Mouse (Mus musculus): ENCODE data around the gene Majin.

Gene Majin

DNA sequence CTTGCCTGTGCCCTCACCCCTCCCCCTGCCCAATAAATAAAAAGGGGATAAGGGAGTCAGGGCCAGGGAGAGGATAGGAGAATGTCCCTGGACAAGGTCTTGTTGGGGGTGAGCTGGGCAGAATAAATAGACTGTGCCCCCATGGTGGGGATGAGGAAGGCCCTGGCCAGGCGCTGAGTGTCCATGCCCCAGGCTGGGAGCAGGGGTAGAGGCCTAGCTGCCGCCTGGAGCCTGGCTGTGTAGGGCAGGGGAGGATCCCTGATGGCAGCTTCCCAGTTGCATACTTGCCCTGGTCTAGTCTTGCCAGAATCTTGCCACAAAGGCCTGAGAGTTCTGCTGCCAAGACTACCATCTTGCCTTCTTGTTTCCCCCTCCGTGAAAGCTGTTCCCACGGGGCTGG lies 43.7 kb downstream of the Majin start:
- no peak for DNase-seq (ENCODE audit: inconsistent ontology term)

DNA sequence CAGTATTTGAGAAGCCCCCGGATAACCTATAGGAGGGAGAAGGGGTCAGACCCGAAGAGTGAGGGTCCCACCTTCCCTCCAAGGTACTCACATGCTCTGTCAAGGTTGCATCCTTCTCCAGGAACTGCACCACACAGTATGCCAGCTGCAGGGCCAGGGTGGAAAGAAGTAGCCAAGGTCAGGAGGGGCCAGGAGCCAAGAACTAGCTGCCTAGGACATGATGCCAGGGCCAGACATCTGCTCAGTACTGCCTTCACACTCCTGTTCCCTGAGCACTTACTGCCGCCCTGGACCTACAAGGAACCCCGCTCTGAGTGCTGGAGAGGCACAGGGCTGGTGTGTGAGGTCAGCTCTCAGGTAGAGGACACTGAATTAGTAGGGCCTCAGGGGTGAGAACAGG lies 46.2 kb downstream of the Majin start:
- no peak for DNase-seq (ENCODE audit: inconsistent ontology term)

DNA sequence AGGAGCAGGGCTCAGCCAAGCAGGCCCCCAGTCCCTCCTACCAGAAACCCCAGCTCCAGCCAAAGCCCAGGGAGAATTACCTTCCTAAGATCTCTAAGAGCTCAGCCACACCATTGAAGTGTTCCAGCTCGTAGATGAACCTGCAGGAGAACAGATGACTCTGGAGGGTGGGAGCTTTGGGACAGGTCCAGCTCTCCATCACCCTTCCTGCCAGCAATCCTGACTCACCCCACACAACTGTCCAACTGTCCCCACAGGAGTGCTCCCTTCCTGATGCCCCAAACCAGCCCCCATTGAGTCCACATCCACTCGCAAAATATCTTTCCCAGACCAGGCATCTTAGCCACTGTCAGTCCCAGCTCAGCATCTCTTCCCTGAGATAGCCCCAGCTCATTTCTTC lies 46.8 kb downstream of the Majin start:
- DNase-seq (ENCODE audit: inconsistent ontology term), result no peak

DNA sequence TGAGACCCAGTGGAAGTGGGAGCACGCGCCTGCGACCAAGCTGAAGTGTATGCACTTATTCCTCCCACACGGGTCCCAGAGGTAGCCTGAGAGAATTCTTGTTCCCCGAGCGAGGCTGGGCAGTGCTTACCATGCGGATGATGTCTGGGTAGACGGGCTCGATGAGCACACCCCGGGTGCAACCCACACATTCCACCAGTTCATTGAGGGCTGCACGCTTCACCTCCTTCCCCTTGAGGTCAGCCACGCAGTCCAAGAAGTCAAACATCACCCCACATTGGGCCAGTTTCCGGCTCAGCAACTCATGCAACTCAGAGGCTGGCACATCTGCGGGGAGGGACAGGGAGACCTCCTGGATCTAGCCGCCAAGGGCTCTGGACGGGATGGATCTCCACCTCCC lies 49.5 kb downstream of the Majin start:
- peak; percentile 43 for DNase-seq (ENCODE audit: inconsistent ontology term)

DNA sequence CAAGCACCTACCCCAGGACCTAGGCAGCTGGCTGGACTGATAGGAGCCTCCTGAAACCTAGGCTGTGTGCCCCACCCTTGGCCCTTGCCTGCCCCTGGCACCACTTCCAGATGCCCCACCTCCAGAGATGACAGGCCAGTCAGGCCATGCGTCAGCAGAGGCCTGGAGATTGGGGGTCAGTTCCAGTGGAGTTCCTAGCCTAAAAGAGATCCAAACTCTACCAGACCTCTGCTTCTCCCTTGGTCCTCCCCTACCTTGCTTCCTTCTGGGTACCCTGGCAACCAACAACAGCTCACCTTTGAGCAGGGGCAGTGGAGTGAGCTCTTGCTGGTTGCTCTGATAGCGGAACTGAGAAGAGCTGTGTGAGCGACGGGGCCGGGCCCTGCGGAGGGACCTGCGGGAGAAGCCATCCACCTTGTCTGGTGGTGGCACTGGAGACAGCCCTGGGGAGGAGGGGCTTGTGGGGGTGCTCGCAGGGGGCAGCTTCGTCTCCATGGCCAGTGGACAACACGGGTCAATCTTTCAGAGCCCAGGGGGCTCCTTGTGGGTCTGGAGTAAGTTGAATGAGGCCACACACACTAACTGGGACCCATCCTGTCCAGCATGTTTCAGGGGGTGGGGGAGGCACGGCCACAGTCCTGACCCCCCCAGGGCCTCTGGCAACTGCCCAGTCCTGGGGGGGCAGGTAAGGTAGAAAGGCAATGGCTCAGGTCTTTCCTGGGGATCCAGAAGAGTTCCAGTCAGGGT lies 50.3 kb downstream of the Majin start:
- DNase-seq (ENCODE audit: inconsistent ontology term), result no peak

DNA sequence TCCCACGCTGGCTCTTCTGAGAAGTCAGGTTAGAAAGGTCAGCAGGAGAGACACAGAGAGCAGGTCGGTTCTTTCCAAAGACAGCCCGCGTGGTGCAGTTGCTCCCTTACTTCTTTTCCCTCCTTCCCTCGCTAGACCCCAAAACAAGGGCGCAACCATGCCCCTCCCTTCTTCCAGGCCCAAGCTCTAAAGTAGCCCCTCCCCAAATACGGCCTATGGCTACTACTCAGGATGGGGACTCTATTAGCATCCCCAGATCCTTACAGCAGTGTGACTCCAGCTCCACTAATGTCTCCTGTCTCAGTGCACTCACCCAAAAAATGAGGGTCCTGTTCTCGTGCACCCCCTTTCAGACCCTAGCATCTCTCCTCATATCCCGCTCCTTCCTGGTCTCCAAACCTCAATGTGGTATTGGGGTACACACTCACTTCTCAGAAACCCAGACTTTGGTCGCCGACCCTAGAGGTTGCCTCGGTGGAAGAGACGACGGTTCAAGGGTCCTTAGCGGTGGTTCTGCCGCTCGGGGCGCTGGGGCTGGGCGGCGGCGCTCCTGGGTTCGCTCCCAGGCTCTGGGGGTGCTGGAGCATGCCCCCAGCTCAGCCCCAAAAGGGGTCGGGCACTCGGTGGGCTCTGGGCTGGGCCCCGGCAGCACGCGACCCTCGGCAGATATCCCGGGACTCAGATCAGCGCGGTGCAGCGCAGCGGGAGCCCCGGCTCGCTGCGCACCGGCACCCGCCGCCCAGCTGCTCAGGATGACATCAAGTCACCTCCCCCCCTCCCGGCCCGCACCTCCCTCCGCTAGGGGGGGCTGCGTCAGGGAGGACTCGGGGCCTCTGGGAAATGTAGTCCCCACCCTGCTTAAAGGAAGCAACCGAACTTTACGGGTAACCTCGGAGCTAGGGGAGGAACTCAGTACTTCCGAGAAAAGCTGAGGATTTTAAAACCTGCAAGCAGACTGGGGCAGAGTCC lies 51.2 kb downstream of the Majin start, which contains the start of gene Ppp2r5b:
Ppp2r5b (minus strand) TSS at position 789 of the 969 bp plus-strand sequence.
- peak; percentile 97 for DNase-seq (ENCODE audit: inconsistent ontology term)

DNA sequence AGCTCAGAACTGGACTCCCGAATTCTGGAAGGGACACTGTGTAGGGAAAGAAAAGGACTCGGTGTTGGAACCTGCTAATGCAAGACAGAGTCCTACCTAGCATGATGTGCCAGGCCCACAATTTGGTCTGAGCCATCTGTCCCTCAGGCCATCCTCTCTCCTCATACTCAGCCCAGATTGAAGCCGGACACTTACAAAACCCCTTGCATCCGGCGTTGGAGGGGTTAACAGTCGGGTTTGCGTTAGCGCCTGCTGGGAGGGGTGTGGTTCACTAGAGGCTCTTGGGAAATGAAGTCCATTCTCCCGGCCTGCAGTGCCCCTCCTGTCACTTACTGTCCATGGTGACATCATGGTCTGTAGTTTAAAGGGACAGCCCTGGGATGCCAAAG lies 51.9 kb downstream of the Majin start:
- peak; percentile 92 for DNase-seq (ENCODE audit: inconsistent ontology term)

DNA sequence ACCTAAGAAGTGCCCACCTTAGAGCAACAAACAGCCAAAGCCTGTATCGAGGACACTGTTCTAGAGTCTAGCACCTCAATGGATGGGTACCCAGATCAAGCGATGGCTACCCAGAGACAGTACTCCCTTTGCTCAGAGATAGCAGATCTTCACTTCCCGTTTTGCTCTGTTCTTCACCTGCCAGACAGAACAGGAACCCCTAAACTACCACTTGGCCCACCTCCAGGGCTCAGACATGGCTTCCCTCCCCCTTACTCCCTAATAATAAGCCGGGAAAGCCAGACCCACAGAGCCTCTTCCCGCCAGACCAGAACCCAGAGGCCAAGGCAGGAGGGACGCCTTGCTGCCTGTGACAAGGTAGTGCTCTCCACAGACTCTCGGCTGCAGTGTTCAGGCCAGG lies 52.7 kb downstream of the Majin start:
- DNase-seq (ENCODE audit: inconsistent ontology term), result no peak

DNA sequence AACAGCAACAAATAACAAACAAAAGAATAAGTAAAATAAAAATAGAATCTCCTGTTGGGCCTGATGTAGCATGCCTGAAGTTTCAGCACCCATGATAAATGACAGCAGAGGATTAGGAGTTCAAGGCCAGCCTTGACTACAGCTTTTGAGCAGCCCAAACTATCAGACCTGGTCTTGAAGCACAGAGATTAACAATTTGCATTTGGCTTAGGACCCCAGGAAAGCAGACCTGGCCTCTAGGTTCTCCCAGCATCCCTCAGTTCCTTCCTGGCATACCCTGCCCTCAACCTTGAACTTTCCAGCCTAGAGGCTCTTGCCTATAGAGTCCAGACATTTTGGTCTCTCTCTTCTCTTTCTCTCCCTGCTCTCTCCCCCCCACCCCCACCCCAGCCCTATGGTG lies 54.6 kb downstream of the Majin start:
- DNase-seq (ENCODE audit: inconsistent ontology term), result no peak

DNA sequence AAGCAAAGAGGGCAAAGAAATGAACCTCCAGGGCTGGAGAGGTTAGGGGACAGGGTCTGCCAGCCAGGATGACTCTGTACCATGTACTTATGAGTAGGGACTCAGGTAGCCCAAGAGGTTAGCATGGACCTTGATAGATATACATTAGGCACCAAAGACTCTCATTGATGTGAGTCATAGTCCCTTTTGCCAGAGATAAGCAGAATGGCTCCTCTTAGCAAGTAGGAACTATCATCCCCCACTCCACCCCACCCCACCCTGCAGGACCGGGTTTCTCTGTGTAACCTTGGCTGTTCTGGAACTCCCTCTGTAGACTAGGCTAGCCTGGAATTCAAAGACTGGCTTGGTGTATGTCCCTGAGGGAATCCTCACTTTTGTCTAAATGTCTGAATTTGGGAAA lies 55.9 kb downstream of the Majin start:
- DNase-seq (ENCODE audit: inconsistent ontology term), result no peak

DNA sequence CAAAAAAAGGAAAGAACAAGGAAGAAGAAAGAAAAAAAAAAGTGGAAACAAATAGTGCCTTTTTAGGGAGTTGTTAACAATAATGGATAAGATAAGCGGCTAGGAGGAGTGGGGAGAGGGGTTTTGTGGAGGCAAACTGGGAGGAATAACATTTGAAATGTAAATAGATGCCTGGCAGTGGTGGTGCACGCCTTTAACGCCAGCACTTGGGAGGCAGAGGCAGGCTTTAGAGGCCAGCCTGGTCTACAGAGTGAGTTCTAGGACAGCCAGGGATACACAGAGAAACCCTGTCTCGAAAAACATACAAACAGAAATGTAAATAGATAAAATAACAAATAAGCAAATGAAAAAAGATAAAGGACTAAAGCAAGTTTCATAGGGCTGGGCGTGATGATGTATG lies 56.5 kb downstream of the Majin start:
- no peak for DNase-seq (ENCODE audit: inconsistent ontology term)

DNA sequence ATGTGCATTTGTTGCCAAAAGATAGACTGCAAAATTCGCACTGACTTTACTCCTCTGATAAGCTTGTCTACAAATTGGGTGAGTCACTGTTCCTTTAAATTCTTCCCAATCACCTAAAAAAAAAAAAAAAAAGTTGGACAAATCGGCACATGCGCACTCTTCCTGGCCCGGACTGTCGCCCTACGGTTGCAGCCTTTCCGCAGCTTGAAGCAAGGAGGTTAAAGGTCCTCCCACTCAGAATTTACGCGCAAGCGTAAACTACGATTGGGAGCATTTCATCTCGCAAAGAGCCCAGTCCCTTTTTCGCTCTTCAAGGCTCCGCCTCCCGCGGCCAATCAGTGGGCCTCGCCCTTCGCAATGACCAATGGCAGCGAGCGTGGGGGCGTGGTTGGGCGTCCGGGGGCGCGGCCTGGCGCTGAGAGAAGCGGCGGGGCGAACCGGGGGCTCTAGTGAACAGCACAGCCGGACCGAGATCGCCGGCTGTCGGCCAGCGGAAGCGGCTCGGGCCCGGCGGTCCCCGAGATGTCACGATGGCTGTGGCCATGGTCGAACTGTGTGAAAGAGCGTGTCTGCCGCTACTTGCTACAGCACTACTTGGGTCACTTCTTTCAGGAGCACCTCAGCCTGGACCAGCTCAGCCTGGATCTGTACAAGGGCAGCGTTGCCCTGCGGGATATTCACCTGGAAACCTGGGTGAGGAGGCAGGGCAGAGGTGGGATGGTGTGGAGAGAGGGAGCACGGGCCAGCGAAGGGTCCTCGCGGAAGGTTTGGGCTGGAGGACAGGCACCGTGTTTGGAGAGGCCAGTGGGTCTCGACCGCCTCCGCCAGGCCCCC lies 57.3 kb downstream of the Majin start, which contains the start of gene Atg2a:
Atg2a (plus strand) TSS at position 395 of the 834 bp plus-strand sequence.
- peak; percentile 99 for DNase-seq (ENCODE audit: inconsistent ontology term)

DNA sequence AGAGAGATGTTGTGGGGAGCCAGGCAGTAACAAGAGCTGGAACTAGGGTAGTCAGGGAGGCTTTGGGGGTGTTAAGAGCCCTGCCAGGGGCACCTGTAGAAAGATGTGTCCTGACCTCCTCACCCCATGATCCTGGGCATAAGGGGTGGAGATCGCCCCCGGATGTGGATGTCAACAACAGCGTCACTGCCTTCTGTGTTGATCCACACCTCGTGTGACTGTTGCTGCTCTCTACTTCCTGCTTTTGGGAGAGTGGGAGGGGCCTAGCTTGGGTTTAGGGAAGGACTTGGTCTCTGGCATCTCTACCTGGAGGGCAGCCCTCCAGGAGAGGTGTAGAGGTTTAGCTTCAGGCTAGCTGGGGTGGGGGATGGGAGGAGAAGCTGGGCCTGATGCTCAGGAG lies 58.1 kb downstream of the Majin start:
- peak; percentile 55 for DNase-seq (ENCODE audit: inconsistent ontology term)

DNA sequence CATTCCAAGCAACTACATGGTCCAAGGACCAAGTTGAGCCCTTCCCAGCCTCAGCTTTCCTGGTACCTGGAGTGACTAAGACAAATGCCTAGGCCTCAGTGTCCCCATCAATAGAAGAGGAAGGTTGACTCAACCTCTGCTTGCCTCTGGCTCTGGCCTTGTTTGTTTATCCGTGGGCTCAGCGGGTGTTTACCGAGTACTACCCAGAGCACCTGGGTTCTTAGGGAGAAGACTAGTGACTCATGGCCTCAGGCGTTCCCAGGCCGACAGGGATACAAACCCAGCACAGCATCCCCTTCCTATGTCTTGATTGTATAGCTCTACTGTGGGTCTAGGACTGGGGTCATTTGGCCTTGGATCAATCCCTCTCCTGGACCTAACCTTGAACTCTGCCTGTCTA lies 59.0 kb downstream of the Majin start:
- no peak for DNase-seq (ENCODE audit: inconsistent ontology term)

DNA sequence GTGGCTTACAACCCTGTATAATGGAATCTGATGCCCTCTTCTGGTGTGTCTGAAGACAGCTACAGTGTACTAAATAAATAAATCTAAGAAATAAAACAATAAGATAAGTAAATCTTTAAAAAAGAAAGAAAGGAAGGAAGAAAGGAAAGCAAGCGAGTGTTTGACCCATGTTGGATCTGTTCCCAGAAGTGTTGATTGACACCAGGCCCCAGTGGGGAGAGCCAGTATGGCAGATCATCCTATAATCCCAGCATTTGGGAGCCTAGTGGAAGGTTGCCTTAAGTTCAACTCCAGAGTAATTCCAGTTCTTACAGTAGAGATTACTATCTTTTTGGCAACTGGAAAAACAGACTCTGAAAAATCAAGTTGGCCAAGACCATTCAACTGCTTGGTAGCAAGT lies 61.6 kb downstream of the Majin start:
- no peak for DNase-seq (ENCODE audit: inconsistent ontology term)

DNA sequence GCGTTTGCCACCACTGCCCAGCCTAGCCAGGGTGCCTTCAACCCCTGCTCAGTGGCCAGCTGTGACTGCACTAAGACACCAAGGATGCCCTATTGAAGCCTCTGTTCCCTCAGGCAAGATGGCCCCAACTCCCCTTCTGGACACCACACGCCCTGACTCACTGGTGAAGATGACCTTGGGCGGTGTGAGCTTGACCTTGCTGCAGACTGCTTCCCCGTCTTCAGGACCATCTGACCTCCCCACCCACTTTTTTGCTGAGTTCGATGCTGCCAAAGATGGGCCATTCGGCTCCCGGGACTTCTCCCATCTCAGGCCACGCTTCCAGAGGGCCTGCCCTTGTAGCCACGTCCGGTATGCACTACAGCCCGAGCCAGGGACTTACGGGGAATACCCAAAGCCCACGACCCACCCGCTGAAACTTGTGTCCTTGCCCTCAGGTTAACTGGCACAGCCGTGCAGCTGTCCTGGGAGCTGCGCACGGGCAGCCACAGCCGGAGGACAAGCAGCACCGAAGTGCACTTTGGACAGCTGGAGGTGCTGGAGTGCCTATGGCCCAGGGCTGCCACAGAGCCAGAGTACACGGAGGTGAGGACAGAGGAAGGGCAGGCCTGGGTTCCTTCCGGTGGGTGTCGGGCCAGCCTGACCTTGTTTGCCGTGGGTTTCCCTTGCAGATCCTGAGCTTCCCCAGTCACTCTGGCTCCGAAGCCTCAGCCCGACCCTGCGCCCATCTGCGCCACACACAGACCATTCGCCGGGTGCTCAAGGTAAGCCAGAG lies 63.5 kb downstream of the Majin start:
- DNase-seq (ENCODE audit: inconsistent ontology term), result no peak

DNA sequence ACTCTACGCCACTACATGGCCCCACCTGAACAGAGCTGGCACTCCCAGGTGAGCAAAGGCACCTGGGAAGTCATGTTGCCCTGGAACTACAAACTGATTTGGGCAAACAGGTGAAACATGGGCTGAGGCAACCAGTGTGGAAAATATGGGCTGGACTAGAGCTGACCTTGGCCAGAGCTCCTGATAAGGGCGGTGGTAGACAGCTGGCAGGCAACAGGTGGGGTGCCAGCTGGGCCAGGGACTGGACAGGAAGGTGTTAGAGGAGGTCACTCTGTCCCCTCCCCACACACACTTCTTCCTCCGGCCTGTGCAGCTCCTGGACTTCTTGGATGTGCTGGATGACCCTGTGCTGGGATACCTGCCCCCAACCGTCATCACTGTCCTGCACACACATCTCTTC lies 68.8 kb downstream of the Majin start:
- DNase-seq (ENCODE audit: inconsistent ontology term), result no peak

DNA sequence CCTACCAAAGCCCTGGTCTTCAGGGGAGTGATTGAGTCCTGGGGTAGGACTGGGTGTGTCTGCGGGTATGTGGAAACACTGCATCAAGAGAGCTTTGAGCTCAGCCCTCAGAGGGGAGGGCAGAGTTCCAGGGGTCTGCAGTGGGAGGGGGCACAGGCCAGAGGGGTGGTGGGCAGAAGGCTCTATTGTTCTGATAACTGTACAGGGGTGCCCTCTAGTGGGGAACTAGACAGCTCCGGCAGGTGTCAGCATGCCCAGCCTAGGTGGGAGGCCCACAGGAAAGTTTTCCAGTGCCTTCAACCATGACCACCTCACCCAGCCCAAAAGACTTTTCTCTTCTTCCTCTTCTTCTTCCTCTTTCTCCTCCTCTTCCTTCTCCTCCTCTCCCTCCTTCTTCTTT lies 76.2 kb downstream of the Majin start:
- DNase-seq (ENCODE audit: inconsistent ontology term), result no peak

DNA sequence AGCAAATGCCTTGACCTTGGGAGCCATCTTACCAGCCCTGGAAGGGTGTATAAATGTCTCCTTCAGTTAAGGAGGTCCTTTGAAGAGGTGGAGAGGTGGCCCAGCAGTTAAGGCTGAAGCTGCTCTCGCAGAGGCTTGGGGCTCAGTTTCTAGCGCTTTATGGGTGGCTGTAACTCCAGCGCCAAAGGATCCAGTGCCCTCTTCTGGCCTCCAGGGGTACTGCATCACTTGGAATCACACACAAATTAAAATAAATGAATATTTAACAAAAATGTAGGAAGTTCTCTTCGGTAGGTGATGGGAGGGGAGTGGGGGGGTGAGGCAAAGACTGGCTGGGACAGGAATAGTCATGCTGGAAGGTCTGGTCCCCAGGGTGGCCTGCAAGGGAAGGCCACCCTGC lies 76.8 kb downstream of the Majin start:
- DNase-seq (ENCODE audit: inconsistent ontology term), result no peak

DNA sequence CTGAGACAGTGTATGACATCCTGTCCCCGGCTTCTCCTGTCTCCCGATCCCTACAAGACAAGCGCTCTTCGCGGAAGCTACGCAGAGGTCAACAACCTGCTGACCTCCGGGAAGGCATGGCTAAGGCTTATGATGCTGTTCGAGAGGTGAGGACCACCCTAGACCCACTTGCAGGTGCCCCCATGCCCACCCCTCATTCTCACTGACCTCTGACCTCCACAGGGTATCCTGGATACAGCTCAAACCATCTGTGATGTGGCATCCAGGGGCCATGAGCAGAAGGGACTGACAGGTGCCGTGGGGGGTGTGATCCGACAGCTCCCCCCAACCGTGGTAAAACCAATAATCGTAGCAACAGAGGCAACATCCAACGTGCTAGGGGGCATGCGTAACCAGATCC lies 77.2 kb downstream of the Majin start:
- DNase-seq (ENCODE audit: inconsistent ontology term), result no peak

DNA sequence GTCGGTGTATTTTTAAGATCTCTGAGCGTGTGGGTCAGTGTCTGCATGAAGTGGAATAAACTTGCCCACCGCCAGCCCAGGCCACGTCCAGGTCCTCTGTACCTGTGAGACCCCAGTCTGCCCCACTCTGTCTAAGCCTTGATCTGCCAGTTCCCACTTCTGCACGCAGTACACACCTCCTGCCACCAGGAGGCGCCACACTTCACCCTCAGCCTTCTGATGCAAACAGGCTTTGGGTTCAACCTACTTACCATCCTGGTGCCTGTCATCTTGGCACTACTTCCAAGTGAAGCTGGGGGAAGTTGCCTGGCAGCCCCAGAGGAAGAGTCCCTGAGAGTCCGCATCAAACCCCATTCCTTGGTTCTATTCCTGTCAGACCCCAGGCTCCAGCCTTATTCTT lies 78.0 kb downstream of the Majin start:
- DNase-seq (ENCODE audit: inconsistent ontology term), result peak; percentile 39

All from Muller cell, postnatal 12 days (primary cell).